In the genomic region with DNA sequence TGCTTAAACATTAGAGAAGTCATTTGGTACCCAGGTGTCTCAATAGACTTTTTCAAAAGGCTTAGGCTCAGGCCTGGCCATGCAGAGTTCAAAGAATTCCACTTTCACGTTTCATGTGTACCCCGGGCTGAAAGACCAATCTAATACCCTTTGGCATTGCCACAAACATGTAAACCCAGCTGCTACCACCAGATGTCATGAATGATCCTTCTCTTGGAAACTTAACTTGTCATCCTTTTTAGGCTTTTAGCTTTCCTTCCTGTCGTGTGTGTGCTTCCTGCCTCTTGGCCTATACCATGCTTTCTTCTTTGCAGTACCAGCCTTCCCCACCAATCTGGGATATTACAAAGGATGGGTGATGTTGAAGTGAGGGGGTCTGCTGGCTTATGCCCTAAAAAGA, we compare ENCODE assay signal across 13 mouse cellular contexts.
DNase-seq lines count a peak whose midpoint lies in the region; ATAC-seq and TF ChIP-seq lines count a peak whose summit lies in the region.
"Had no signal": no experiment of that assay in that cellular context is flagged by ENCODE, and none has a peak within 500 bp of the region (broad histone marks: within the 10 kb centered on the region; RNA-seq: fewer than 3 reads in every experiment).

No protein-coding gene starts in this region.

- H3K9me3 ChIP-seq in heart, embryonic 12.5 days (replicated peaks): no peaks in the 10 kb centered on the region
- H3K9me3 ChIP-seq in limb, embryonic 14.5 days (ENCODE audit: control insufficient read depth, low read length): no peaks in the 10 kb centered on the region
- no peaks in the 10 kb centered on the region for H3K9me3 ChIP-seq in limb, embryonic 10.5 days (replicated peaks)
- H3K9me3 ChIP-seq in CH12.LX (replicated peaks; ENCODE audit: low read length): no peaks in the 10 kb centered on the region
- H3K9me3 ChIP-seq in heart, embryonic 10.5 days: no peaks in the 10 kb centered on the region
- H3K9me3 ChIP-seq: G1E; heart, embryonic 13.5 days; liver, embryonic 12.5 days; midbrain, embryonic 12.5 days had no signal

- H3K79me2 ChIP-seq in CH12.LX (replicated peaks; ENCODE audit: control insufficient read depth, extremely low read depth, insufficient read depth, poor library complexity, severe bottlenecking): no peaks in the 10 kb centered on the region

- no peak for ATAC-seq in heart, embryonic 12.5 days (ENCODE audit: insufficient number of reproducible peaks, low FRiP score)
- ATAC-seq in limb, embryonic 14.5 days (ENCODE audit: low FRiP score, low read depth): no peak
- ATAC-seq: liver, embryonic 12.5 days had no signal

- dilution Hi-C loops in CH12.LX (cut with MboI; ENCODE audit: extremely low pct_ligation_motif_present, extremely low pct_unique_long_range_greater_than_20kb, low sequenced_read_pairs): no loop called here

- no peak overlapping the region for H3K9ac ChIP-seq in heart, embryonic 12.5 days
- H3K9ac ChIP-seq in limb, embryonic 14.5 days (ENCODE audit: low read depth, low read length, severe bottlenecking): no peak overlapping the region
- H3K9ac ChIP-seq in CH12.LX (ENCODE audit: insufficient read depth, low read depth): no peak overlapping the region
- H3K9ac ChIP-seq: heart, embryonic 13.5 days; liver, embryonic 12.5 days; midbrain, embryonic 12.5 days had no signal

- peak in 1 of 2 experiments; percentile 71; a peak in 2 of 4 replicates for TF ChIP-seq CTCF in CH12.LX (conservative IDR thresholded peaks at IDR 0.05 in 1 of 2, IDR thresholded peaks at IDR 0.05 in 1 of 2; ENCODE audit: low read depth in 2 of 2, low read length in 2 of 2)
- peak; percentile 17; the same call in 1 of the 2 replicates for TF ChIP-seq CTCF in brain, embryonic 14.5 days (IDR thresholded peaks at IDR 0.05; ENCODE audit: borderline replicate concordance, extremely low read depth, insufficient read depth, insufficient read length)

- no peak overlapping the region for H3K4me2 ChIP-seq in heart, embryonic 12.5 days
- H3K4me2 ChIP-seq in limb, embryonic 14.5 days (replicated peaks; ENCODE audit: low read depth, low read length, severe bottlenecking): no peak overlapping the region
- H3K4me2 ChIP-seq in CH12.LX (ENCODE audit: insufficient read depth, low read depth, poor library complexity, severe bottlenecking): no peak overlapping the region
- H3K4me2 ChIP-seq: heart, embryonic 13.5 days; liver, embryonic 12.5 days; midbrain, embryonic 12.5 days had no signal

- no peak overlapping the region for H3K4me3 ChIP-seq in heart, embryonic 12.5 days
- H3K4me3 ChIP-seq in limb, embryonic 14.5 days (replicated peaks; ENCODE audit: low read length): no peak overlapping the region
- H3K4me3 ChIP-seq in limb, embryonic 10.5 days: no peak overlapping the region
- no peak overlapping the region for H3K4me3 ChIP-seq in CH12.LX (replicated peaks in 1 of 3; ENCODE audit: low read depth in 2 of 3, low read length in 2 of 3, poor library complexity in 1 of 3)
- no peak overlapping the region for H3K4me3 ChIP-seq in heart, embryonic 10.5 days
- H3K4me3 ChIP-seq: heart, embryonic 13.5 days; liver, embryonic 12.5 days; midbrain, embryonic 12.5 days had no signal

- no peaks in the 10 kb centered on the region for H3K4me1 ChIP-seq in heart, embryonic 12.5 days (replicated peaks)
- H3K4me1 ChIP-seq in limb, embryonic 14.5 days (ENCODE audit: control insufficient read depth, insufficient read depth, low read length): no peaks in the 10 kb centered on the region
- H3K4me1 ChIP-seq in limb, embryonic 10.5 days: no peaks in the 10 kb centered on the region
- no peaks in the 10 kb centered on the region for H3K4me1 ChIP-seq in CH12.LX (ENCODE audit: control insufficient read depth in 1 of 2, insufficient read depth in 2 of 2)
- 0 out of 2 replicates have a peak, but pooled peaks cover 3% of the 10 kb centered on the region for H3K4me1 ChIP-seq in heart, embryonic 10.5 days
- H3K4me1 ChIP-seq: heart, embryonic 13.5 days; liver, embryonic 12.5 days; midbrain, embryonic 12.5 days had no signal

- H3K27ac ChIP-seq in heart, embryonic 12.5 days (ENCODE audit: poor library complexity, severe bottlenecking): no peak overlapping the region
- no peak overlapping the region for H3K27ac ChIP-seq in limb, embryonic 14.5 days (replicated peaks; ENCODE audit: low read depth, low read length)
- H3K27ac ChIP-seq in limb, embryonic 10.5 days: no peak overlapping the region
- H3K27ac ChIP-seq in CH12.LX (ENCODE audit: insufficient read depth, low read depth): no peak overlapping the region
- no peak overlapping the region for H3K27ac ChIP-seq in heart, embryonic 10.5 days
- H3K27ac ChIP-seq: heart, embryonic 13.5 days; liver, embryonic 12.5 days; midbrain, embryonic 12.5 days had no signal

- in situ Hi-C loops in CH12.LX (cut with MboI; ENCODE audit: low pct_ligation_motif_present, low pct_unique_long_range_greater_than_20kb, low sequenced_read_pairs): no loop called here

- no peaks in the 10 kb centered on the region for H3K27me3 ChIP-seq in heart, embryonic 12.5 days (replicated peaks)
- no peaks in the 10 kb centered on the region for H3K27me3 ChIP-seq in limb, embryonic 14.5 days (ENCODE audit: control insufficient read depth, insufficient read depth, low read length)
- H3K27me3 ChIP-seq in limb, embryonic 10.5 days (ENCODE audit: low read depth, poor library complexity, severe bottlenecking): no peaks in the 10 kb centered on the region
- H3K27me3 ChIP-seq in CH12.LX (replicated peaks): peaks cover 36% of the 10 kb centered on the region
- 0 out of 2 replicates have a peak, but pooled peaks cover 5% of the 10 kb centered on the region for H3K27me3 ChIP-seq in heart, embryonic 10.5 days (ENCODE audit: insufficient read depth, poor library complexity, severe bottlenecking)
- H3K27me3 ChIP-seq: liver, embryonic 12.5 days; midbrain, embryonic 12.5 days had no signal

- no peak for TF ChIP-seq POLR2A in limb, embryonic 14.5 days (IDR thresholded peaks at IDR 0.05; ENCODE audit: borderline replicate concordance, extremely low read depth, insufficient read depth, insufficient read length)
- TF ChIP-seq POLR2A in CH12.LX (IDR thresholded peaks at IDR 0.05; ENCODE audit: low read depth, low read length): no peak
- TF ChIP-seq POLR2A in brain, embryonic 14.5 days (IDR thresholded peaks at IDR 0.05; ENCODE audit: borderline replicate concordance, extremely low read depth, insufficient read depth, insufficient read length, poor library complexity, severe bottlenecking): no peak

- peak; percentile 64 for TF ChIP-seq RAD21 in CH12.LX (IDR thresholded peaks at IDR 0.05; ENCODE audit: low read depth, low read length)

- peak; percentile 38 for DNase-seq in heart, postnatal 4 days
- peak; percentile 15 for DNase-seq in limb, embryonic 14.5 days (ENCODE audit: low spot score)
- no peak for DNase-seq in limb, embryonic 10.5 days (ENCODE audit: low spot score)
- no peak for DNase-seq in CH12.LX (ENCODE audit: extremely low read depth)
- DNase-seq in brain, embryonic 14.5 days (ENCODE audit: low read depth): peak; percentile 11
- DNase-seq in cerebellum, adult 11-12 months: no peak
- DNase-seq in heart, embryonic 10.5 days (ENCODE audit: low spot score): no peak
- DNase-seq: thymus, adult 18-20 months had no signal

- no peaks in the 10 kb centered on the region for H3K36me3 ChIP-seq in heart, embryonic 12.5 days
- no peaks in the 10 kb centered on the region for H3K36me3 ChIP-seq in limb, embryonic 14.5 days (ENCODE audit: control insufficient read depth, insufficient read depth, low read length)
- H3K36me3 ChIP-seq in limb, embryonic 10.5 days: no peaks in the 10 kb centered on the region
- no peaks in the 10 kb centered on the region for H3K36me3 ChIP-seq in CH12.LX (replicated peaks in 1 of 2; ENCODE audit: control insufficient read depth in 1 of 2, insufficient read depth in 1 of 2, low read length in 1 of 2)
- H3K36me3 ChIP-seq in heart, embryonic 10.5 days: no peaks in the 10 kb centered on the region
- H3K36me3 ChIP-seq: G1E; heart, embryonic 13.5 days; liver, embryonic 12.5 days; midbrain, embryonic 12.5 days had no signal

- TF ChIP-seq EP300 in CH12.LX (IDR thresholded peaks at IDR 0.05; ENCODE audit: low read length): no peak

- 48% methylated on average over 3 of the region's 3 CpGs for WGBS in heart, embryonic 12.5 days
- WGBS in limb, embryonic 14.5 days: 55% methylated on average over 3 of the region's 3 CpGs
- 63% methylated on average over 3 of the region's 3 CpGs for WGBS in limb, embryonic 10.5 days
- 50% methylated on average over 3 of the region's 3 CpGs for WGBS in heart, embryonic 10.5 days

TF ChIP-seq in CH12.LX, 34 proteins besides CTCF, POLR2A, EP300 and RAD21:
- TF ChIP-seq ZC3H11A (IDR thresholded peaks at IDR 0.05; ENCODE audit: low read depth, low read length) (no peak), JUND (conservative IDR thresholded peaks at IDR 0.05; ENCODE audit: low read depth, low read length) (no peak), SMC3 (IDR thresholded peaks at IDR 0.05; ENCODE audit: low read depth, low read length) (peak; percentile 65), RCOR1 (conservative IDR thresholded peaks at IDR 0.05; ENCODE audit: low read depth, low read length) (no peak)
TF ChIP-seq in CH12.LX: peak in this region for 1.

Comparison
In these comparisons a context has a peak if more than half of its experiments do, and no peak if none do; other contexts are left out.
1. DNase-seq: peak in heart, postnatal 4 days (single experiment), limb, embryonic 14.5 days (single experiment) and brain, embryonic 14.5 days (single experiment); none in limb, embryonic 10.5 days (single experiment), CH12.LX (single experiment), cerebellum, adult 11-12 months (single experiment) and heart, embryonic 10.5 days (single experiment).